Mouse (Mus musculus) heart, postnatal 0 days (tissue): ENCODE measurements at regions not wholly inside any gene's neighbourhood (a gene's known extent, or its start where the extent isn't known, plus 50 kb on each side); places are given as distances from the start of the nearest gene placed in this dataset.

Experiments
- ATAC-seq: fragments of 200-750 bp; cut with Nextera tagmentation; 2 replicates; pipeline ENCODE4 v1.8.0; 2017; ENCODE audit warnings: low read depth, moderate number of reproducible peaks, moderate library complexity; ENCODE audit not compliant: insufficient read depth
- DNase-seq: peaks from one replicate; pipeline ENCODE4 v3.0.0-alpha.2; 2016; ENCODE audit warnings: low spot score
- H3K27ac ChIP-seq: fragments of 300-500 bp; sonication (generic); 2 replicates; pipeline ENCODE4 v1.5.1; 2014; ENCODE audit warnings: low read depth, mild to moderate bottlenecking
- H3K27me3 ChIP-seq: fragments of 300-500 bp; sonication (generic); 2 replicates; pipeline ENCODE4 v1.6.1; 2014; ENCODE audit warnings: low read length, mixed read lengths; ENCODE audit not compliant: control insufficient read depth, insufficient read depth
- H3K36me3 ChIP-seq: fragments of 300-500 bp; sonication (generic); replicated peaks from 2 replicates; pipeline ENCODE4 v1.6.1; 2014; ENCODE audit warnings: low read length, mixed read lengths; ENCODE audit not compliant: control insufficient read depth, insufficient read depth
- H3K4me1 ChIP-seq: fragments of 300-500 bp; sonication (generic); 2 replicates; pipeline ENCODE4 v1.6.1; 2014; ENCODE audit warnings: antibody characterized with exemption; ENCODE audit not compliant: control insufficient read depth, insufficient read depth
- H3K4me2 ChIP-seq: fragments of 300-500 bp; sonication (generic); 2 replicates; pipeline ENCODE4 v1.6.1; 2014; ENCODE audit warnings: low read depth, mild to moderate bottlenecking, low read length, moderate library complexity
- H3K4me3 ChIP-seq: fragments of 300-500 bp; sonication (generic); 2 replicates; pipeline ENCODE4 v1.5.1; 2014; ENCODE audit warnings: low read depth, low read length
- H3K9ac ChIP-seq: fragments of 300-500 bp; sonication (generic); replicated peaks from 2 replicates; pipeline ENCODE4 v1.6.1; 2014; ENCODE audit warnings: low read depth, low read length, mixed read lengths
- H3K9me3 ChIP-seq: fragments of 300-500 bp; sonication (generic); replicated peaks from 2 replicates; pipeline ENCODE4 v1.6.1; 2016; ENCODE audit warnings: low read length; ENCODE audit not compliant: control insufficient read depth
- CTCF ChIP-seq: IDR thresholded peaks from 2 replicates; pipeline ENCODE4 v1.5.1; 2016; ENCODE audit warnings: antibody characterized with exemption, control low read depth, low read depth
- EP300 ChIP-seq: IDR thresholded peaks from 2 replicates; pipeline ENCODE4 v1.6.1; 2016; ENCODE audit warnings: antibody characterized with exemption, low read depth
- WGBS: fragments of 180-500 bp; shearing (Covaris S2); extraction: QIAGEN DNeasy Blood & Tissue Kit; methylation state at CpG from one replicate; pipeline ENCODE4 v1.1.7; 2014; 5-methylcytosine and 5-hydroxymethylcytosine counted together

DNA sequence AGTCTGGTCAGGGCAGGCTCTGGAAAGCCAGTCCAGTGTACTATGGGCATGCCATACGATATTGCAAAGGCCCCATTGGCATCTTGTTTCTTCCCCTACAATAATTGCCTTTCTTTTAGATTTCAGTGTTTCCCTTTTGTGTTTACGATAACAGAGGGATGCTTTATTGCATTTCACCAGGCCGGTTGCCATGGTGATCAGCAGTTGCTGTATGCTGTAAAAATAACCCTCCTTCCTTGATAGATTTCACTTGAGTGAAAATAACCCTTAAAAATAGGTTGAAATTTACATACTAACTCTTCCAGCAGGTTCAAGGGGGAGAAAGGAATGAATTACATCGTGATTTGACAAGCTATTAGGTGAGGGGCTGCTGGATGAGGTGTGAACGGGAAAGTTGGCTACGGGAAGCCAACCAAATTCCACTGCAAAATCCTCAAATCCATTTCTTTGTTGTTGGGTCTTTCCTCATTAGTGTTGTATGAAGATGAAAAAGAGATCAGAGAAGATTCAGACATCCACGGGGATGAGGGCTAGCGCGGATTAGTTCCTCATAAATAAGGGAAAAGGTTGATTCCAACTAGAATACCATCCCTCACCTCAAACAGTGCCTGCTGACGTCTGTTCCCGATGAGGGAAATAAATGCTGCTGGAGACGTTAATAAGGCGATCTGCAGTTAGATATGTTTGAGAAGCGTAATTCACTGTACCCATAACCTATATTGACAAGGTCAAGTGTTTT lies 539.6 kb downstream of the Nuf2 start:
- Histone ChIP-seq H3K36me3 (no peaks in the 10 kb centered on the region), H3K4me3 (no peak overlapping the region), H3K27ac (no peak overlapping the region), H3K4me2 (no peak overlapping the region), H3K9me3 (no peaks in the 10 kb centered on the region), H3K9ac (no peak overlapping the region), H3K27me3 (no peaks in the 10 kb centered on the region), H3K4me1 (no peaks in the 10 kb centered on the region)
- no peak for DNase-seq
- TF ChIP-seq CTCF: no peak
- no peak for TF ChIP-seq EP300
- no peak for ATAC-seq
- 83% methylated on average over 14 of the region's 14 CpGs for WGBS

- H3K27me3 ChIP-seq: no peaks in the 10 kb centered on the region
- H3K4me3 ChIP-seq: no peak overlapping the region
- whole genome bisulfite sequencing: 79% methylated on average over 8 of the region's 8 CpGs
- DNase-seq (no peak), ATAC-seq (no peak)
- H3K4me2 ChIP-seq: no peak overlapping the region
- H3K9me3 ChIP-seq: no peaks in the 10 kb centered on the region
- no peaks in the 10 kb centered on the region for H3K36me3 ChIP-seq
- H3K4me1 ChIP-seq: no peaks in the 10 kb centered on the region
- no peak overlapping the region for H3K27ac ChIP-seq
- no peak overlapping the region for H3K9ac ChIP-seq
- TF ChIP-seq EP300 (no peak), CTCF (no peak)
Measured at GRCm38 (mm10) chr1:168975037-168975698, 543.1 kb upstream of the Pbx1 start.

DNA sequence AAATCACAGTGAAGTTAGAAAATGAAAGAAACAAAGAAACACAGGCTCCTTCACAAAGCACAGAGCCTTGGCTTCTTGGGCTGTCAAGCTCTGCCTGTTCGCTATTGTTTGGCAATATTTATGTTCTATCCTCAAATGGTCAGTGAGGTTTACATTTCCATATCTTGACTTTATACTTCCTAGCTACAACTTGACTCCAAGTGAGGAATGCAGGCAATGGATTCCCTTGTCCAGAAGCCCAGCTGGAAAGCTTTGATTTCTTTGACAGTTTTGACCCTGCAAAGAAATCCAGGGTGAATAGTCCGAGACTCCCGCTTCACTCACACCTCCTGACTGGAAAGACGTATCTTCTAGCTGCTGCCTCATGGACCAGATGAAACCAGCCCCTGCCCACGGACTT lies 537.3 kb upstream of the Pbx1 start:
- no peak overlapping the region for H3K9ac ChIP-seq
- H3K4me2 ChIP-seq: no peak overlapping the region
- no peak overlapping the region for H3K27ac ChIP-seq
- no peaks in the 10 kb centered on the region for H3K27me3 ChIP-seq
- H3K36me3 ChIP-seq: no peaks in the 10 kb centered on the region
- 35% methylated on average over 5 of the region's 5 CpGs for WGBS
- no peaks in the 10 kb centered on the region for H3K4me1 ChIP-seq
- no peaks in the 10 kb centered on the region for H3K9me3 ChIP-seq
- ATAC-seq (no peak), DNase-seq (no peak)
- H3K4me3 ChIP-seq: no peak overlapping the region
- TF ChIP-seq EP300 (no peak), CTCF (no peak)

DNA sequence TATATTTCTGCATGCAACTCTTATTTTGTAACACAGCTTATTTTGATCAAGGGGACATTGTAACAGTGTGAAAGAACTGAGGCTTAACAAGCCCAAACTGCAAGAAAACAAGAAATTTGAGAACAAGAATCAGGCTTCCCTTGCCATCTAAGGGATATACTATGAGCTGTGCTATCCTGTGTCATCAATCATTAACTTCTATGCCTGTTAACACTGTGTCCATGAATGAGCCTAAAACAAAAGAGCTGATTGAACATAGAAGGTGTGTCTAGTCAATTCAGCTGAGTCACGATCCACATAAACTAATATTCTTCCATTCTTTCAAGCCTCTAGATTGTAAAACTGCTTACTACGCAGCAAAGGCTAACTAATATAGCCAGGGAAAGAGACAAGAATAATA lies 535.3 kb upstream of the Pbx1 start:
- Histone ChIP-seq H3K9me3 (no peaks in the 10 kb centered on the region), H3K27ac (no peak overlapping the region), H3K4me2 (no peak overlapping the region), H3K4me3 (no peak overlapping the region), H3K36me3 (no peaks in the 10 kb centered on the region), H3K27me3 (no peaks in the 10 kb centered on the region), H3K4me1 (no peaks in the 10 kb centered on the region), H3K9ac (no peak overlapping the region)
- DNase-seq: no peak
- no peak for TF ChIP-seq CTCF
- no peak for TF ChIP-seq EP300
- 82% methylated on average over 2 of the region's 2 CpGs for WGBS
- no peak for ATAC-seq

- DNase-seq: no peak
- Histone ChIP-seq H3K9ac (no peak overlapping the region), H3K9me3 (no peaks in the 10 kb centered on the region), H3K4me1 (no peaks in the 10 kb centered on the region), H3K4me2 (no peak overlapping the region), H3K4me3 (no peak overlapping the region), H3K27ac (no peak overlapping the region), H3K27me3 (no peaks in the 10 kb centered on the region), H3K36me3 (no peaks in the 10 kb centered on the region)
- ATAC-seq: no peak
- WGBS: 71% methylated on average over 6 of the region's 6 CpGs
- TF ChIP-seq CTCF (no peak), EP300 (no peak)
Measured at GRCm38 (mm10) chr1:168964467-168964904, 532.4 kb upstream of the Pbx1 start.
